ENCODE assay signal across 8 mouse cellular contexts in genomic region chr5:19482981-19483380, GRCm38 (mm10).
DNase-seq lines count a peak whose midpoint lies in the region; ATAC-seq lines count a peak whose summit lies in the region.
"Had no signal": no experiment of that assay in that cellular context is flagged by ENCODE, and none has a peak within 500 bp of the region (broad histone marks: within the 10 kb centered on the region; RNA-seq: fewer than 3 reads in every experiment).

No protein-coding gene starts in this region.

- peak; percentile 32 for DNase-seq in layer of hippocampus, adult 9-11 months
- DNase-seq in layer of hippocampus, postnatal 36 days, result no peak
- peak; percentile 68 to 78 for DNase-seq in adrenal gland, adult (ENCODE audit: inconsistent age in 2 of 2, low spot score in 1 of 2)
- peak; percentile 82 for DNase-seq in adrenal gland, postnatal 10 days
- DNase-seq in cerebellum, postnatal 25 days, result peak; percentile 83 to 91
- DNase-seq: kidney, adult 11 months had no signal

- ATAC-seq in granulocyte monocyte progenitor cell, adult 5-6 weeks (replicated peaks; ENCODE audit: poor library complexity, severe bottlenecking), result no peak
- no peak for ATAC-seq in activated CD4-positive, CD25-positive, alpha-beta regulatory T cell, adult 4 months

Comparison
In these comparisons a context has a peak if more than half of its experiments do, and no peak if none do; other contexts are left out.
1. DNase-seq: peak in layer of hippocampus, adult 9-11 months (single experiment), adrenal gland, adult (2 of 2), adrenal gland, postnatal 10 days (single experiment) and cerebellum, postnatal 25 days (2 of 2); none in layer of hippocampus, postnatal 36 days (0 of 2).